Mouse (Mus musculus) liver, embryonic 15.5 days (tissue): Measurements from ENCODE around the gene Trim67. TPM values are rescaled to one million over a fixed set of nuclear protein-coding genes. Genes with fewer than 3 reads are reported as not detected.
A peak's percentile ranks its signal among the peaks of the same experiment; 100 is the strongest.

ENCODE experiments used
- ATAC-seq: fragments of 200-750 bp; cut with Nextera tagmentation; 2 replicates; pipeline ENCODE4 v1.8.0; 2017; ENCODE audit warnings: moderate number of reproducible peaks, mild to moderate bottlenecking, moderate library complexity; ENCODE audit not compliant: insufficient read depth
- H3K27ac ChIP-seq: fragments of 300-500 bp; sonication (generic); replicated peaks from 2 replicates; pipeline ENCODE4 v1.5.1; 2015; ENCODE audit warnings: mild to moderate bottlenecking, inconsistent platforms
- H3K27me3 ChIP-seq: fragments of 300-500 bp; sonication (generic); 2 replicates; pipeline ENCODE4 v1.6.1; 2015; ENCODE audit warnings: mild to moderate bottlenecking, inconsistent platforms
- H3K36me3 ChIP-seq: fragments of 300-500 bp; sonication (generic); replicated peaks from 2 replicates; pipeline ENCODE4 v1.6.1; 2015; ENCODE audit warnings: moderate library complexity, mild to moderate bottlenecking, inconsistent platforms
- H3K4me1 ChIP-seq: fragments of 300-500 bp; sonication (generic); replicated peaks from 2 replicates; pipeline ENCODE4 v1.6.1; 2015; ENCODE audit warnings: inconsistent platforms
- H3K4me2 ChIP-seq: fragments of 300-500 bp; sonication (generic); 2 replicates; pipeline ENCODE4 v1.6.1; 2015; ENCODE audit warnings: moderate library complexity, mild to moderate bottlenecking, inconsistent platforms
- H3K4me3 ChIP-seq: fragments of 300-500 bp; sonication (generic); replicated peaks from 2 replicates; pipeline ENCODE4 v1.5.1; 2015; ENCODE audit warnings: mild to moderate bottlenecking, inconsistent platforms
- H3K9ac ChIP-seq: fragments of 300-500 bp; sonication (generic); 2 replicates; pipeline ENCODE4 v1.6.1; 2015; ENCODE audit warnings: moderate library complexity, mild to moderate bottlenecking, inconsistent platforms
- H3K9me3 ChIP-seq: fragments of 300-500 bp; sonication (generic); replicated peaks from 2 replicates; pipeline ENCODE4 v1.6.1; 2016; ENCODE audit warnings: inconsistent platforms
- WGBS: fragments of 180-500 bp; shearing (Covaris S2); methylation state at CpG from one replicate; pipeline ENCODE4 v1.1.7; 2015; ENCODE audit warnings: mixed read lengths; ENCODE audit not compliant: insufficient replicate concordance; 5-methylcytosine and 5-hydroxymethylcytosine counted together
- polyA plus RNA-seq: library from polyadenylated mRNA; unstranded; fragments of >200 nt; fragmentation: Nextera tagmentation; extraction: Ambion mirVana; gene quantifications from 2 replicates; pipeline ENCODE4 v1.2.1, GENCODE M21; 2015

Trim67 gene
- polyA plus RNA-seq, 1 experiment from 2014 or later: 0.01 TPM

GRCm38 (mm10) chr8:124763061-124763460, 29.8 kb upstream of the Trim67 start:
- 59% methylated on average over 7 of the region's 7 CpGs for WGBS
- no peaks in the 10 kb centered on the region for H3K9me3 ChIP-seq
- H3K4me2 ChIP-seq: no peak overlapping the region
- no peak overlapping the region for H3K9ac ChIP-seq
- H3K27me3 ChIP-seq: no peaks in the 10 kb centered on the region
- no peak for ATAC-seq
- no peak overlapping the region for H3K27ac ChIP-seq
- no peaks in the 10 kb centered on the region for H3K4me1 ChIP-seq
- no peaks in the 10 kb centered on the region for H3K36me3 ChIP-seq
- H3K4me3 ChIP-seq: no peak overlapping the region

DNA sequence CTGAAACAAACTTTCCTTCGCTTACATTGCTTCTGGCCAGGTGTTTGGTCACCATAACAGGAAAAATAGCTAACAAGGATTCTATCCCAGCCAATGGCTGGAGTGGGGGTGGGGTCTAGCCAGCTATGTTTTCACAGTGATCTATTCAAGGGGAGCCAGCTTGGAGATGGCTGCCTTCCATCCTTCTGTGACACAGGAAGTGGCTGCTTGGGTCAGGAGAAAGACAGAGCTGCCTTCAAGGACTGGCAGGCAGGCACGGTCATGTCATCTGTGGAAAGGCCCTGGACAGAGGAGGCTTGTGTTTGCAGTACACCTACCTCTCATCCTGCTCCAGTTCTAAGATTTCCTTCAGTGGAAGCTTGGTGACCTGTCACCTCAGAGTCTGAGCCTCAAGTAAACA, 20.5 kb upstream of the Trim67 start:
- Histone ChIP-seq H3K27me3 (no peaks in the 10 kb centered on the region), H3K36me3 (no peaks in the 10 kb centered on the region), H3K4me1 (no peaks in the 10 kb centered on the region), H3K9me3 (no peaks in the 10 kb centered on the region), H3K4me3 (no peak overlapping the region), H3K9ac (no peak overlapping the region), H3K4me2 (no peak overlapping the region), H3K27ac (no peak overlapping the region)
- 56% methylated on average over 2 of the region's 2 CpGs for WGBS
- no peak for ATAC-seq

DNA sequence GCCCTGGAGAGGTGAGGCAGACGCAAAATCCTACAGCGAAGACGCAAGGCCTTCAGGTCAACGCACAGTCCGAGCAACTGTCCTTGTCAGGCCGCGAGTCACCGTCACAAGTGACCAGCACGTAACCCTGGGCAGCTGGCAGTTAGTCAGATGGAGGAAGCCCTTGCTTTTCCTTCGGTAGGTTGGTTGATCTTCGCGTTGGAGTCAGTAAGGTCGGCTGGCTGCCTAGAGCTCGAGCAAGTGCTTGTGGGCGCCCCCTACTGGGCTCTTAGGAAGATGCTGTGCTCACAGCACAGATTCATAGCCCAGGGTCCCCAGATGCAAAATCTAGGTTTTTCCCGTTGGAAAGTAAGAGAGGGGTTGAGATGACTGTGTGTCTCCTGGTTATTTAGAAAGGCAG, 17.2 kb upstream of the Trim67 start:
- Histone ChIP-seq H3K9ac (no peak overlapping the region), H3K4me2 (peak overlapping the region; percentile 14; the same call in 1 of the 2 replicates), H3K9me3 (no peaks in the 10 kb centered on the region), H3K4me3 (no peak overlapping the region), H3K4me1 (no peaks in the 10 kb centered on the region), H3K27me3 (no peaks in the 10 kb centered on the region), H3K27ac (no peak overlapping the region), H3K36me3 (no peaks in the 10 kb centered on the region)
- 16% methylated on average over 16 of the region's 16 CpGs for WGBS
- ATAC-seq: no peak

- H3K27me3 ChIP-seq: no peaks in the 10 kb centered on the region
- H3K27ac ChIP-seq: no peak overlapping the region
- no peaks in the 10 kb centered on the region for H3K4me1 ChIP-seq
- ATAC-seq: no peak
- H3K4me2 ChIP-seq: no peak overlapping the region
- H3K9me3 ChIP-seq: no peaks in the 10 kb centered on the region
- no peak overlapping the region for H3K9ac ChIP-seq
- WGBS: 17% methylated on average over 7 of the region's 7 CpGs
- no peak overlapping the region for H3K4me3 ChIP-seq
- no peaks in the 10 kb centered on the region for H3K36me3 ChIP-seq
Observed at GRCm38 (mm10) chr8:124780236-124780635, 12.7 kb upstream of the Trim67 start.

DNA sequence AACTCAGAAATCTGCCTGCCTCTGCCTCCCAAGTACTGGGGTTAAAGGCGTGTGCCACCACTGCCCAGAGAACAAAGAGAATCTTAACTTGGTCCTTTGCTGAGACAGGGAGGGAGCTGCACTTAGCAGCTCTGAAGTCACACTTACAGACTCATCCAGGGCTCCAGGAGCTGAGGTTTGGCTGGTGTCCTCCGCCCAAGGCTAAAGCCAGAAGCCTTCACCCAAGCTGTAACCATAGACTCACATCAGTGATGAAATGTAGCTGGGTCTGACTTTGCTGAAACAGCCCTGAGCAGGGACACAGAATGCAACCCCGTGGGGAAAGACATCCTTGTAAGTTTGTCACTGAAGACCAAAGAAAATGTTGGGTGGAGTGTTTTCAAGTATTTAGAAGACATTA, 10.5 kb upstream of the Trim67 start:
- WGBS: 42% methylated on average over 3 of the region's 3 CpGs
- H3K4me2 ChIP-seq: no peak overlapping the region
- no peak overlapping the region for H3K27ac ChIP-seq
- H3K36me3 ChIP-seq: no peaks in the 10 kb centered on the region
- ATAC-seq: no peak
- H3K4me1 ChIP-seq: no peaks in the 10 kb centered on the region
- no peak overlapping the region for H3K4me3 ChIP-seq
- H3K27me3 ChIP-seq: peaks cover 10% of the 10 kb centered on the region
- no peak overlapping the region for H3K9ac ChIP-seq
- H3K9me3 ChIP-seq: no peaks in the 10 kb centered on the region

DNA sequence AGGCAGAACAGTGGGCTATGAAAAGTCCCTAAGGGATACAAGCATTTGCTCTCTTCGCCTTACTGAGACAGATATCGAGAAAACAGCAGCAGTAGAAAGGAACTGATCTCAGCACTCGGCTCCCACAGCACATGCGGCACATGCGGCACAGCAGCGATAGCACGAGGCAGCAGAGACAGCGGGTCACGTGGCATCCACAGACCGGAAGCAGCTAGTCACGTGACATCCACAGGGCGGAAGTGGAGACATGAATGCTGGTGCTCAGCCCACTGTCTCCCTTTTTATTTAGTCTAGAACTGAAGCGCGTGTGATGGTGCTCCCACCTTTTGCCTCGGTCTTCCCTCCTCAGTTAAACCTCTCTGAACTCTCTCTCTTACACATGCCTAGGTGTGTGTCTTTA, 9.7 kb upstream of the Trim67 start:
- no peak overlapping the region for H3K4me2 ChIP-seq
- ATAC-seq: no peak
- 74% methylated on average over 15 of the region's 15 CpGs for WGBS
- H3K36me3 ChIP-seq: no peaks in the 10 kb centered on the region
- H3K9me3 ChIP-seq: no peaks in the 10 kb centered on the region
- H3K27ac ChIP-seq: no peak overlapping the region
- no peak overlapping the region for H3K4me3 ChIP-seq
- H3K4me1 ChIP-seq: no peaks in the 10 kb centered on the region
- H3K9ac ChIP-seq: no peak overlapping the region
- H3K27me3 ChIP-seq: peaks cover 16% of the 10 kb centered on the region

DNA sequence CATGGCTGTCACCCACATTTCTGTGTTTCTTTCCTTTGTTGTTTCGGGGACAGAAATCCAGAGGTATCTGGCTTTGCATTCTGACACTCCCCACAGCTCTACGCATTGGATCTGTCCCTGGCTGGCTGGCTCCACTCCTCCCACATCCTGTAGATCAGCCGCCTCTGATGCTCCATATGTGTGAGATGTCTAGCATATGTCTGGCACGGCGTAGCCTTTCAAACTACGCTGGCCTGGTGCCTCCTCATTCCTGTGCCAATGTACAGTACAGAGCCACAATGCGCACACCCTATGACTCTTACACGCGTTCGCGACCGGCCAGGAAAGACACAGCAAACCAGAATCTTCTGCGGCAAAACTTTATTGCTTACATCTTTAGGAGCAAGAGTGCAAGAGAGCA, 8.3 kb upstream of the Trim67 start:
- Histone ChIP-seq H3K9me3 (no peaks in the 10 kb centered on the region), H3K36me3 (no peaks in the 10 kb centered on the region), H3K9ac (no peak overlapping the region), H3K4me1 (no peaks in the 10 kb centered on the region), H3K27ac (no peak overlapping the region), H3K27me3 (peaks cover 16% of the 10 kb centered on the region), H3K4me3 (no peak overlapping the region), H3K4me2 (no peak overlapping the region)
- 80% methylated on average over 13 of the region's 13 CpGs for WGBS
- no peak for ATAC-seq

DNA sequence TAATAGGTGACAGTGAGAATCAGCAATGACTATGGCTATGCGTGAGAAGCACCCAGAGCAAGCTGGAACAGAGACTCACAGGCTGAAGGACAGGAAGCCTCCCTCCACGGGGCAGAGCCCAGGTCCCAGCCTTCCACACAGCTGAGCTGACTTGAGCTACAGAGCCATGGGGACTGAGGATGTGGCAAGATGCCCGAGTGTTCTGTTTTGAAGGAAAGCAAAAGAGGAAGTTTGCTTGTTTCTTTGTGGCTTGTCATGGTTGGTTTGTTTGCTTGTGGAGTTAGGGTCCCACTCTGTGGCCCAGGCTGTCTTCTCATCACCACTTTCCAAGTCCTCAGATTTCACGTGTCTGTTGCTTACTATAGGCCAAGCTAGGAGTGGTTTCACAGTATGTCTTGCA, 2.2 kb upstream of the Trim67 start:
- 18% methylated on average over 4 of the region's 4 CpGs for WGBS
- peaks cover 26% of the 10 kb centered on the region for H3K4me1 ChIP-seq
- no peak overlapping the region for H3K4me3 ChIP-seq
- no peak overlapping the region for H3K27ac ChIP-seq
- no peak overlapping the region for H3K9ac ChIP-seq
- H3K9me3 ChIP-seq: no peaks in the 10 kb centered on the region
- no peak for ATAC-seq
- H3K4me2 ChIP-seq: no peak overlapping the region
- H3K36me3 ChIP-seq: no peaks in the 10 kb centered on the region
- H3K27me3 ChIP-seq: peaks cover 71% of the 10 kb centered on the region

- H3K36me3 ChIP-seq: no peaks in the 10 kb centered on the region
- H3K9me3 ChIP-seq: no peaks in the 10 kb centered on the region
- peaks cover 26% of the 10 kb centered on the region for H3K4me1 ChIP-seq
- H3K27me3 ChIP-seq: peaks cover 77% of the 10 kb centered on the region
- ATAC-seq: no peak
- peak overlapping the region; percentile 75 for H3K4me2 ChIP-seq
- no peak overlapping the region for H3K27ac ChIP-seq
- no peak overlapping the region for H3K9ac ChIP-seq
- no peak overlapping the region for H3K4me3 ChIP-seq
- WGBS: 37% methylated on average over 4 of the region's 4 CpGs
Observed at GRCm38 (mm10) chr8:124791751-124792150, 1.1 kb upstream of the Trim67 start.

- peaks cover 26% of the 10 kb centered on the region for H3K4me1 ChIP-seq
- H3K4me3 ChIP-seq: peak overlapping the region; percentile 51
- 2% methylated on average over 32 of the region's 32 CpGs for WGBS
- no peak for ATAC-seq
- H3K36me3 ChIP-seq: no peaks in the 10 kb centered on the region
- no peak overlapping the region for H3K27ac ChIP-seq
- peak overlapping the region; percentile 75 for H3K4me2 ChIP-seq
- no peaks in the 10 kb centered on the region for H3K9me3 ChIP-seq
- H3K9ac ChIP-seq: no peak overlapping the region
- peaks cover 77% of the 10 kb centered on the region for H3K27me3 ChIP-seq
Observed at GRCm38 (mm10) chr8:124792186-124792585, 706 bp upstream of the Trim67 start.

GRCm38 (mm10) chr8:124793172-124793651, 320 bp downstream of the Trim67 start:
- WGBS: 1% methylated on average over 46 of the region's 51 CpGs

More at GRCm38 (mm10) chr8:124793172-124793651, 320 bp downstream of the Trim67 start:
- H3K9ac ChIP-seq: no peak overlapping the region
- peaks cover 26% of the 10 kb centered on the region for H3K4me1 ChIP-seq
- no peaks in the 10 kb centered on the region for H3K36me3 ChIP-seq
- no peaks in the 10 kb centered on the region for H3K9me3 ChIP-seq
- peak overlapping the region; percentile 51 for H3K4me3 ChIP-seq
- ATAC-seq: peak; percentile 63
- peaks cover 75% of the 10 kb centered on the region for H3K27me3 ChIP-seq
- H3K27ac ChIP-seq: no peak overlapping the region
- H3K4me2 ChIP-seq: peak overlapping the region; percentile 75
